Mouse (Mus musculus) C2C12 (cell line): ENCODE measurements around the gene Rfng.

Source experiments
- CEBPB ChIP-seq: IDR thresholded peaks from one replicate; pipeline ENCODE4 v1.6.1; 2011; ENCODE audit warnings: low read depth, mild to moderate bottlenecking, control low read depth, moderate library complexity
- CTCF ChIP-seq: IDR thresholded peaks from one replicate; pipeline ENCODE4 v1.5.1; 2011; ENCODE audit not compliant: control insufficient read depth, insufficient read depth, insufficient read length
- MAX ChIP-seq: IDR thresholded peaks from one replicate; pipeline ENCODE4 v1.6.1; 2011; ENCODE audit warnings: mild to moderate bottlenecking, control low read depth
- MYOD1 ChIP-seq: IDR thresholded peaks from one replicate; pipeline ENCODE4 v1.6.1; 2011; ENCODE audit warnings: low read depth; ENCODE audit not compliant: control insufficient read depth, insufficient read length
- MYOG ChIP-seq: IDR thresholded peaks from one replicate; pipeline ENCODE4 v1.6.1; 2011; ENCODE audit not compliant: control insufficient read depth, insufficient read length; ENCODE audit errors: extremely low read depth
- USF1 ChIP-seq: IDR thresholded peaks from one replicate; pipeline ENCODE4 v1.6.1; 2011; ENCODE audit warnings: low read depth, mild to moderate bottlenecking, control low read depth, moderate library complexity

DNA sequence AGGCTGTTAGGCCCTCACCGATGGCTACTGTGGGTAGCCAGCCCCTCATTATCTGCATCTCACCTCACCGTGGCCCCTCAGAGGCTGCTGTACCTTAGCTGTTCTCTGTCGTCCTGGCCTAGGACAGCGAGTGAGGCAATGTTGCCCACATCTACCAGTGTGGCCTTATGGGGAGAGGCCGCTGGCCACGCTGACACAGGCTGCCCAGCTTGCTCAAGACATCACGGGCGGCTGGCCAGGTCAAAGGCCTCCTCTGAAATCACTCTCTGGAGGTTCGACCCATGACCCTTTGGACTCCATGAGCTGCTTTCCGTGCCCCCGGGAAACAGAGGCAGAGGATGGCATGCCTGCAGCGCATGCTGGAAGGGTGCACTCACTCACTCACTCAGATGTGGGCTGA, 46.7 kb upstream of the Rfng start:
- TF ChIP-seq CTCF (no peak), USF1 (no peak), MYOG (no peak), CEBPB (no peak), MAX (no peak), MYOD1 (no peak)
